8 mouse cellular contexts compared by ENCODE assay signal in the genomic region with DNA sequence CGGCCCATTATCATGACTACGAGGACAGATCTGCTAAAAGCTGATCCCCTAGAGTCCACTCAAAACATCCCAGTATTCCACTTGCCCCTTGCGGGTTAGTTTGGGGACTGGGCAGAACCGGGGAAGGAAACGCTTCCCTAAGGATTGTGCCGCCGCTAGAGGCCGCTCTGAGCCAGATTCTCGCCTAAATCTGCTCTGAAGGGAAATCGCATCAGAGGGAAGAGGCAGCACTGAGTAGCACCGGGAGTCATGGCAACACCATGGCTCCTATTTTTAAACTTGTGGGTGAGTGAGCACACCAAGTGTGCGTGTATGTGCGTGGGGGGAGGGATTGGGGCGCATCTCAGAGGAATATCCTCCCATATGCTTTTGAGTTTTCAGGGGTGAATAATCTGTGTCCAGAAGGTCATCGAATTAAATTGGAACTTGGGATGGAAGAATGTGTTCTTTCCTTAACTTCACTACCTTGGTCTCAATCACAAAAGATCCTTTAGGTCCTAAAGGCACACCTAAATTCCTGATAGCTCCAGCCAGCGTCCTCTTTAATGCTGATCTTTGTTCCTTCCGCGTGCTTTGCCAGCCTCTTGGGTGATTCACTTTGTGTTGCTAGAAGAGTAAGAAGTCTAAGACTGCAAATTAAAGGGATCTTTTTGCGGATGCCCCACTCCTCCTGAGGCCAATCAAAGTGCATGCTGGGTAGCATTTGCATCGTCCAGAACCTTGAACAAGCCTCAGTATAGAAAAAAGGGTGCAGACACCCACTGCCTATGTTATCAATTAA.
A peak's percentile ranks its signal among the peaks of the same experiment; 100 is the strongest.
DNase-seq lines count a peak whose midpoint lies in the region; ATAC-seq lines count a peak whose summit lies in the region.

No protein-coding gene starts in this region.

- DNase-seq in adrenal gland, adult 2 months: peak; percentile 83
- peak; percentile 86 for DNase-seq in gastrocnemius, postnatal 10 days
- peak; percentile 52 for DNase-seq in hindlimb bud, embryonic 11.5 days (ENCODE audit: extremely low spot score, low read depth, low spot score)
- peak; percentile 87 for DNase-seq in left cerebral cortex, adult 11 months (ENCODE audit: low spot score)
- DNase-seq in right cerebral cortex, postnatal 25 days: peak; percentile 87
- peak; percentile 38 for DNase-seq in yolk sac, embryonic 10.5 days (ENCODE audit: low spot score)

- ATAC-seq in common myeloid progenitor, adult 5-6 weeks (replicated peaks; ENCODE audit: low read depth, poor library complexity, severe bottlenecking): peak; percentile 79
- ATAC-seq in megakaryocyte progenitor cell, adult 5-6 weeks (replicated peaks; ENCODE audit: poor library complexity): peak; percentile 86

Comparison
In these comparisons a context has a peak if more than half of its experiments do, and no peak if none do; other contexts are left out.
1. Peak in every context shown above with its lines: DNase-seq and ATAC-seq.